Mouse (Mus musculus) bone marrow, adult 2 months (tissue): ENCODE data around the gene Osbp.

ENCODE experiments used
- CTCF ChIP-seq: fragments of 200-500 bp; IDR thresholded peaks from 2 replicates; pipeline ENCODE4 v1.5.1; 2011; ENCODE audit warnings: low read length, control low read depth; ENCODE audit not compliant: control insufficient read depth, insufficient read depth
- POLR2A ChIP-seq: fragments of 200-500 bp; IDR thresholded peaks from 2 replicates; pipeline ENCODE4 v1.6.1; 2011; ENCODE audit warnings: low read depth, mild to moderate bottlenecking, control low read depth, low read length, borderline replicate concordance; ENCODE audit not compliant: control insufficient read depth

- no peak for TF ChIP-seq POLR2A
- no peak for TF ChIP-seq CTCF
Observed at GRCm38 (mm10) chr19:11995722-11996448, 30.1 kb downstream of the Osbp start.
